Comparison of ENCODE assay signal across 8 mouse cellular contexts in the genomic region with DNA sequence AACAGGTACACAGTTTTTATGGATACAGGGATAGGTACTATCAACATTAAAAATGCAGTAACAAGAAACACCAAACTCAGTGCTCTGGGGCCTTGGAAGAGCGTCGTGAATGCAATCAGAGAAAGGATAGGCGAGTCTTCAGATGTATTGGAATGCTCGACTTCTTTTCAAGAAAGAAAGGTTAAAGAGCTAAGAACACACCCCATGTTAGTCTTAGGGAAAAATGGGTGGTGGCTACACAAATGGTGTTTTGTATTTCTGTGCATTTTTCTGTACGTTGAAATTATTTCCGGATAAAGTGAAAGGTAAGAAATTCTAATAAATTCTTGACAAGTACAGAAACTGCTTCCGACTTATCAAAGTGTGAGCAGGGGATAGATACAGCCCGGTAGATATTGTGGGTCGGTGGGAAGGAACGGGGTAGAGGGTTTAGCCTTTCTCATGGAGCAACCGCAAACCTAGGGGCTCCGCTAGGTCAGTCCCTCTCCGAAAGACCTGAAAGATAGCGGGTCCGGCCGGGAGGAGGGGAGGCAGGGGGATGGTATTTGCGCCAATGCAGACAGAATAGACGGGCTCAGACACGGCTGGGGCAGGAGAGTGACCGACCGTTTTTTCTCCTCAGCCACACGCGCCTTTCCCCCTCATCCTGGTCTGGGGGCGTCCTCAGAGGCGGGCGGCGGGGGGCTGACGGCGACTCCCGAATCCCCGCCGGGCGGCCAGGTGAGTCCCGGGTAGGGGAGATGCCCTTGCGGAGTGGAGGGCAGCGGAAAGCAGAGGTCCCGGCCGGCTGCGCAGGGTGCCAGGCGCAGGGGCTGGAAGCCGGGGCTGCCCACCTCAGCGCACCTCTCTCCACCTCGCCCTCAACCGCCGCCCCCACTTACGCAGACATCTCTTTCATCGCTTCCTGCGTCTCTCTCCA. TPM values are rescaled to one million over a fixed set of nuclear protein-coding genes. Genes with fewer than 3 reads are reported as not detected.
DNase-seq lines count a peak whose midpoint lies in the region; ATAC-seq and TF ChIP-seq lines count a peak whose summit lies in the region.

No protein-coding gene starts in this region.

- no peak for TF ChIP-seq POLR2A in CH12.LX (IDR thresholded peaks at IDR 0.05; ENCODE audit: low read depth, low read length)
- no peak for TF ChIP-seq POLR2A in bone marrow macrophage, adult 2 months (IDR thresholded peaks at IDR 0.05; ENCODE audit: borderline replicate concordance, low read depth, low read length)

- under 1% methylated on average over 48 of the region's 48 CpGs for WGBS in heart, embryonic 14.5 days
- 1% methylated on average over 46 of the region's 48 CpGs for WGBS in forebrain, postnatal 0 days
- WGBS in limb, embryonic 13.5 days, result 1% methylated on average over 46 of the region's 48 CpGs
- under 1% methylated on average over 48 of the region's 48 CpGs for WGBS in neural tube, embryonic 12.5 days

- H3K9ac ChIP-seq in heart, embryonic 14.5 days (ENCODE audit: low read length), result peak overlapping the region; percentile 94
- peak overlapping the region; percentile 75 for H3K9ac ChIP-seq in CH12.LX (ENCODE audit: insufficient read depth, low read depth)
- peak overlapping the region; percentile 92 for H3K9ac ChIP-seq in forebrain, postnatal 0 days
- H3K9ac ChIP-seq in limb, embryonic 13.5 days, result peak overlapping the region; percentile 86
- H3K9ac ChIP-seq in neural tube, embryonic 12.5 days, result peak overlapping the region; percentile 96

- no peak for TF ChIP-seq RAD21 in CH12.LX (IDR thresholded peaks at IDR 0.05; ENCODE audit: low read depth, low read length)

- H3K27me3 ChIP-seq in heart, embryonic 14.5 days (ENCODE audit: control insufficient read depth, insufficient read depth, low read length), result no peaks in the 10 kb centered on the region
- H3K27me3 ChIP-seq in CH12.LX (replicated peaks), result no peaks in the 10 kb centered on the region
- no peaks in the 10 kb centered on the region for H3K27me3 ChIP-seq in forebrain, postnatal 0 days (ENCODE audit: insufficient read depth, low read length)
- 0 out of 2 replicates have a peak, but pooled peaks cover 2% of the 10 kb centered on the region for H3K27me3 ChIP-seq in limb, embryonic 13.5 days
- H3K27me3 ChIP-seq in neural tube, embryonic 12.5 days (replicated peaks), result no peaks in the 10 kb centered on the region

- H3K27ac ChIP-seq in heart, embryonic 14.5 days (replicated peaks in 1 of 2; ENCODE audit: control insufficient read depth in 1 of 2, insufficient read depth in 1 of 2, low read depth in 2 of 2, low read length in 2 of 2), result peak overlapping the region; percentile 90 to 97
- peak overlapping the region; percentile 89 for H3K27ac ChIP-seq in CH12.LX (ENCODE audit: insufficient read depth, low read depth)
- peak overlapping the region; percentile 83 for H3K27ac ChIP-seq in bone marrow macrophage, adult 2 months (ENCODE audit: insufficient read depth, low read depth, low read length)
- H3K27ac ChIP-seq in forebrain, postnatal 0 days (ENCODE audit: low read depth, low read length), result peak overlapping the region; percentile 95
- peak overlapping the region; percentile 92 for H3K27ac ChIP-seq in limb, embryonic 13.5 days
- H3K27ac ChIP-seq in neural tube, embryonic 12.5 days, result peak overlapping the region; percentile 79

- in situ Hi-C loops in CH12.LX (cut with MboI; ENCODE audit: low pct_ligation_motif_present, low pct_unique_long_range_greater_than_20kb, low sequenced_read_pairs), result no loop called here

- H3K36me3 ChIP-seq in heart, embryonic 14.5 days (ENCODE audit: control insufficient read depth, insufficient read depth, low read length), result peaks cover 14% of the 10 kb centered on the region
- H3K36me3 ChIP-seq in CH12.LX (replicated peaks in 1 of 2; ENCODE audit: control insufficient read depth in 1 of 2, insufficient read depth in 1 of 2, low read length in 1 of 2), result peaks cover 6 to 17% of the 10 kb centered on the region in 2 experiments
- peaks cover 7% of the 10 kb centered on the region for H3K36me3 ChIP-seq in forebrain, postnatal 0 days (ENCODE audit: insufficient read depth)
- peaks cover 10% of the 10 kb centered on the region for H3K36me3 ChIP-seq in limb, embryonic 13.5 days
- peaks cover 8% of the 10 kb centered on the region for H3K36me3 ChIP-seq in neural tube, embryonic 12.5 days

- peaks cover 0 to 7% of the 10 kb centered on the region in 2 experiments; a peak in 1 of 4 replicates for H3K4me1 ChIP-seq in heart, embryonic 14.5 days (ENCODE audit: control insufficient read depth in 2 of 2, insufficient read depth in 2 of 2, low read length in 2 of 2)
- H3K4me1 ChIP-seq in CH12.LX (ENCODE audit: control insufficient read depth in 1 of 2, insufficient read depth in 2 of 2), result peaks cover 0 to 14% of the 10 kb centered on the region in 2 experiments; a peak in 1 of 4 replicates
- peaks cover 2% of the 10 kb centered on the region for H3K4me1 ChIP-seq in bone marrow macrophage, adult 2 months (ENCODE audit: control insufficient read depth, insufficient read depth, low read length)
- no peaks in the 10 kb centered on the region for H3K4me1 ChIP-seq in forebrain, postnatal 0 days (ENCODE audit: insufficient read depth)
- peaks cover 6% of the 10 kb centered on the region for H3K4me1 ChIP-seq in limb, embryonic 13.5 days
- H3K4me1 ChIP-seq in neural tube, embryonic 12.5 days, result peaks cover 3% of the 10 kb centered on the region

- DNase-seq in heart, postnatal 25 days (ENCODE audit: low spot score), result no peak
- DNase-seq in CH12.LX (ENCODE audit: extremely low read depth), result peak; percentile 17
- DNase-seq in forebrain, postnatal 0 days, result peak; percentile 26
- no peak for DNase-seq in B cell, adult 2 months

- H3K4me2 ChIP-seq in heart, embryonic 14.5 days (ENCODE audit: low read length), result peak overlapping the region; percentile 83
- H3K4me2 ChIP-seq in CH12.LX (ENCODE audit: insufficient read depth, low read depth, poor library complexity, severe bottlenecking), result peak overlapping the region; percentile 79; the same call in 1 of the 2 replicates
- peak overlapping the region; percentile 60 for H3K4me2 ChIP-seq in forebrain, postnatal 0 days (ENCODE audit: low read depth)
- peak overlapping the region; percentile 68 for H3K4me2 ChIP-seq in limb, embryonic 13.5 days (replicated peaks)
- H3K4me2 ChIP-seq in neural tube, embryonic 12.5 days (replicated peaks), result peak overlapping the region; percentile 66

- intact Hi-C loops in heart, postnatal 25 days (cut with DNase I), result loop anchor here (5.0 to 10.0 kb wide), 2 partner anchors 122 to 1610 kb away; a partner anchor contains a TSS

- TF ChIP-seq CTCF in CH12.LX (conservative IDR thresholded peaks at IDR 0.05 in 1 of 2, IDR thresholded peaks at IDR 0.05 in 1 of 2; ENCODE audit: low read depth in 2 of 2, low read length in 2 of 2), result no peak
- TF ChIP-seq CTCF in bone marrow macrophage, adult 2 months (IDR thresholded peaks at IDR 0.05; ENCODE audit: low read depth, low read length), result no peak
- no peak for TF ChIP-seq CTCF in forebrain, postnatal 0 days (IDR thresholded peaks at IDR 0.05; ENCODE audit: low read depth)

- dilution Hi-C loops in CH12.LX (cut with MboI; ENCODE audit: extremely low pct_ligation_motif_present, extremely low pct_unique_long_range_greater_than_20kb, low sequenced_read_pairs), result no loop called here

- H3K79me2 ChIP-seq in CH12.LX (replicated peaks; ENCODE audit: control insufficient read depth, extremely low read depth, insufficient read depth, poor library complexity, severe bottlenecking), result peaks cover 20% of the 10 kb centered on the region

- peak overlapping the region; percentile 98 to 99 for H3K4me3 ChIP-seq in heart, embryonic 14.5 days (ENCODE audit: control insufficient read depth in 1 of 2, insufficient read depth in 1 of 2, low read depth in 1 of 2, low read length in 2 of 2)
- H3K4me3 ChIP-seq in CH12.LX (replicated peaks in 1 of 3; ENCODE audit: low read depth in 2 of 3, low read length in 2 of 3, poor library complexity in 1 of 3), result peak overlapping the region; percentile 80 to 92 (median 91)
- peak overlapping the region; percentile 77 for H3K4me3 ChIP-seq in bone marrow macrophage, adult 2 months (ENCODE audit: insufficient read depth, low read length)
- H3K4me3 ChIP-seq in forebrain, postnatal 0 days (ENCODE audit: low read depth, low read length), result peak overlapping the region; percentile 98
- H3K4me3 ChIP-seq in limb, embryonic 13.5 days, result peak overlapping the region; percentile 89
- peak overlapping the region; percentile 97 for H3K4me3 ChIP-seq in neural tube, embryonic 12.5 days

- no peaks in the 10 kb centered on the region for H3K9me3 ChIP-seq in heart, embryonic 14.5 days (ENCODE audit: control insufficient read depth, low read length)
- H3K9me3 ChIP-seq in CH12.LX (replicated peaks; ENCODE audit: low read length), result no peaks in the 10 kb centered on the region
- H3K9me3 ChIP-seq in forebrain, postnatal 0 days (ENCODE audit: low read length), result no peaks in the 10 kb centered on the region
- no peaks in the 10 kb centered on the region for H3K9me3 ChIP-seq in limb, embryonic 13.5 days
- no peaks in the 10 kb centered on the region for H3K9me3 ChIP-seq in neural tube, embryonic 12.5 days

- ATAC-seq in heart, embryonic 14.5 days (ENCODE audit: insufficient number of reproducible peaks, insufficient read depth, low FRiP score, low read depth), result peak; percentile 64
- peak; percentile 80 for ATAC-seq in forebrain, postnatal 0 days
- ATAC-seq in limb, embryonic 13.5 days (ENCODE audit: low FRiP score, low read depth), result peak; percentile 84
- peak; percentile 80 for ATAC-seq in neural tube, embryonic 12.5 days (ENCODE audit: low FRiP score, low read depth)

- TF ChIP-seq EP300 in CH12.LX (IDR thresholded peaks at IDR 0.05; ENCODE audit: low read length), result no peak

TF ChIP-seq in CH12.LX, 34 proteins besides CTCF, POLR2A, EP300 and RAD21 (continues in another document):
- TF ChIP-seq MAX (IDR thresholded peaks at IDR 0.05; ENCODE audit: low read length) (peak; percentile 51), NRF1 (IDR thresholded peaks at IDR 0.05; ENCODE audit: low read depth, low read length) (peak; percentile 36; the same call in 1 of the 2 replicates), ZC3H11A (IDR thresholded peaks at IDR 0.05; ENCODE audit: low read depth, low read length) (no peak), UBTF (IDR thresholded peaks at IDR 0.05; ENCODE audit: low read depth, low read length) (0 out of 2 replicates have a peak, but pooled peaks have one; percentile 16)

RNA-seq across cellular contexts. Expression of a gene that starts 0.7 kb away (rescaled TPM):
- 9.6 and 10.6 TPM in 2 replicates for polyA plus RNA-seq in heart, embryonic 14.5 days (2014; fragmentation: Nextera tagmentation; extraction: Ambion mirVana)
- 1 to 10 TPM; 7.9 to 8.6 TPM for total RNA-seq in heart, postnatal 25 days (2021)
- total RNA-seq in CH12.LX (2012; rRNA removed) (13.3 and 13.6 TPM in 2 replicates), CH12.LX (2014; rRNA removed) (23.0 and 23.1 TPM in 2 replicates)
- 15.3 and 15.7 TPM in 2 replicates for polyA plus RNA-seq in CH12.LX (2012; ENCODE audit: insufficient read length, low read depth)
- polyA plus RNA-seq in bone marrow macrophage, adult 2 months (2012; ENCODE audit: insufficient read depth, insufficient read length, missing spikeins), result 9.9 and 10.4 TPM in 2 replicates
- total RNA-seq in forebrain, postnatal 0 days (2014; rRNA removed), result 27.3 and 28.1 TPM in 2 replicates
- 8.3 and 10.7 TPM in 2 replicates for polyA plus RNA-seq in forebrain, postnatal 0 days (2015; fragmentation: Nextera tagmentation; extraction: Ambion mirVana)
- polyA plus RNA-seq in limb, embryonic 13.5 days (2015; fragmentation: Nextera tagmentation; extraction: Ambion mirVana), result 17.9 and 20.3 TPM in 2 replicates
- polyA plus RNA-seq in neural tube, embryonic 12.5 days (2016; fragmentation: Nextera tagmentation; extraction: Ambion mirVana), result 25.2 and 25.6 TPM in 2 replicates

Comparison
In these comparisons a context has a peak if more than half of its experiments do, and no peak if none do; other contexts are left out.
1. DNase-seq: peak in CH12.LX (single experiment) and forebrain, postnatal 0 days (single experiment); none in heart, postnatal 25 days (single experiment) and B cell, adult 2 months (0 of 2).
2. Peak in every context shown above with its lines, with median percentiles within 50 percentile points of each other: ATAC-seq, H3K27ac ChIP-seq, H3K4me2 ChIP-seq, H3K4me3 ChIP-seq and H3K9ac ChIP-seq.